Mouse (Mus musculus) limb, embryonic 11.5 days (tissue): Measurements from ENCODE around the gene Bmi1. TPM values are rescaled to one million over a fixed set of nuclear protein-coding genes. Genes with fewer than 3 reads are reported as not detected.
A peak's percentile ranks its signal among the peaks of the same experiment; 100 is the strongest.

Experiments
- ATAC-seq: fragments of 200-750 bp; cut with Nextera tagmentation; 2 replicates; pipeline ENCODE4 v1.8.0; 2017; ENCODE audit warnings: low read depth; ENCODE audit not compliant: insufficient number of reproducible peaks, low FRiP score, low TSS enrichment
- DNase-seq: peaks from one replicate; pipeline ENCODE4 v3.0.0-alpha.2; 2015; ENCODE audit warnings: low spot score
- H3K27ac ChIP-seq: fragments of 300-500 bp; sonication (generic); replicated peaks from 2 replicates; pipeline ENCODE4 v1.5.1; 2014; ENCODE audit warnings: low read depth, mild to moderate bottlenecking, low read length
- H3K27me3 ChIP-seq: fragments of 300-500 bp; sonication (generic); 2 replicates; pipeline ENCODE4 v1.6.1; 2014; ENCODE audit warnings: mild to moderate bottlenecking, low read length, mixed read lengths; ENCODE audit not compliant: control insufficient read depth, insufficient read depth
- H3K36me3 ChIP-seq: fragments of 300-500 bp; sonication (generic); 2 replicates; pipeline ENCODE4 v1.6.1; 2014; ENCODE audit warnings: mild to moderate bottlenecking, low read length, moderate library complexity, mixed read lengths; ENCODE audit not compliant: control insufficient read depth, insufficient read depth
- H3K4me1 ChIP-seq: fragments of 300-500 bp; sonication (generic); 2 replicates; pipeline ENCODE4 v1.6.1; 2014; ENCODE audit warnings: low read length, mixed read lengths; ENCODE audit not compliant: control insufficient read depth, insufficient read depth
- H3K4me2 ChIP-seq: fragments of 300-500 bp; sonication (generic); 2 replicates; pipeline ENCODE4 v1.6.1; 2014; ENCODE audit warnings: low read depth, mild to moderate bottlenecking, moderate library complexity; ENCODE audit not compliant: severe bottlenecking
- H3K4me3 ChIP-seq: fragments of 300-500 bp; sonication (generic); 2 replicates; pipeline ENCODE4 v1.5.1; 2014; ENCODE audit warnings: low read depth, low read length
- H3K9ac ChIP-seq: fragments of 300-500 bp; sonication (generic); 2 replicates; pipeline ENCODE4 v1.6.1; 2014; ENCODE audit warnings: mild to moderate bottlenecking, low read length
- H3K9me3 ChIP-seq: fragments of 300-500 bp; sonication (generic); 2 replicates; pipeline ENCODE4 v1.6.1; 2016; ENCODE audit warnings: low read length; ENCODE audit not compliant: control insufficient read depth
- WGBS: fragments of 180-500 bp; shearing (Covaris S2); extraction: QIAGEN DNeasy Blood & Tissue Kit; methylation state at CpG from one replicate; pipeline ENCODE4 v1.1.7; 2014; 5-methylcytosine and 5-hydroxymethylcytosine counted together
- polyA plus RNA-seq: library from polyadenylated mRNA; unstranded; fragments of >200 nt; fragmentation: Nextera tagmentation; extraction: Ambion mirVana; gene quantifications from 2 replicates; pipeline ENCODE4 v1.2.1, GENCODE M21; 2014

Gene Bmi1
- polyA plus RNA-seq, 1 experiment from 2014 or later: 31.4 TPM

DNA sequence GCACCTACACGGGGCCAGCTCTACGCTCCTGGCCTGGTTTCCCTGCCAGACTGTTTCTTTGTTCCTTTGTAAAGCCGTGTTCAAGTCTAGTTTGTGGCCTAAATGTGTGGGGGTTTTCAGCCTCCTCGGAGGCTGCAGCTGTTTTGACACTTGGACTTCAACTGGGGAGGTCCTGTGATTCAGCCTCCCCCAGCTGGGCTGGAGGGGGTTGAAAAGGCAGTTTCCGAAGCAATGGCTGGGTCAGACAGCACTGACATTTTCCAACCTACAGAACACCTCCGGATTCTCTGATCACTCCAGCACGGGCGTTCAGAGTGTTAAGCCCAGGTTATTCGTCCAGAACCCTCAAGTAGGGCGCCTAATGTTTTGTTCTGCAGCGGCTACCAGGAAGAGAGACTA, 4.1 kb upstream of the Bmi1 start:
- Histone ChIP-seq H3K4me3 (peak overlapping the region; percentile 81), H3K27me3 (no peaks in the 10 kb centered on the region), H3K9ac (peak overlapping the region; percentile 98), H3K4me1 (peaks cover 2% of the 10 kb centered on the region; the same call in 1 of the 2 replicates), H3K27ac (peak overlapping the region; percentile 98), H3K36me3 (no peaks in the 10 kb centered on the region), H3K4me2 (peak overlapping the region; percentile 80), H3K9me3 (no peaks in the 10 kb centered on the region)
- no peak for ATAC-seq
- DNase-seq: no peak
- under 1% methylated on average over 11 of the region's 11 CpGs for WGBS

DNA sequence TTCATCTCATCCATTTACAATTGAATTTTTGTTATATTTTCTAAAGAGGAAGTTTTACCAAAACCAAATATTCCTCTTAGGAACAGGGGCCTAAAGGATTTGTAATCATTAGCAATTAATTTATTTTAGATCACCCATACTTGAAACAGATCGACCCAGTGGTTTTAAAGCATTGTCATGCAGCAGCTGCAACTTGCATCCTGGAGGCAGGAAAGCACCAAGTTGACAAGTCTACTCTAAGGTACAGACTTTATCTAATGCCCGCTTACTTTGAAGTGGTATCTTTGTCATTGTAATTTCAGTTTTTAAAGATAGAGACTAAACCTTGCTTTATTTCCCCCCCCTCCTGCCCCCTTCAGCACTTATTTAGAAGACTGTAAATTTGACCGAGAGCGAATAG, 3.1 kb upstream of the Bmi1 start:
- WGBS: 19% methylated on average over 4 of the region's 4 CpGs
- Histone ChIP-seq H3K4me3 (no peak overlapping the region), H3K4me2 (no peak overlapping the region; the same call in 1 of the 2 replicates)

DNA sequence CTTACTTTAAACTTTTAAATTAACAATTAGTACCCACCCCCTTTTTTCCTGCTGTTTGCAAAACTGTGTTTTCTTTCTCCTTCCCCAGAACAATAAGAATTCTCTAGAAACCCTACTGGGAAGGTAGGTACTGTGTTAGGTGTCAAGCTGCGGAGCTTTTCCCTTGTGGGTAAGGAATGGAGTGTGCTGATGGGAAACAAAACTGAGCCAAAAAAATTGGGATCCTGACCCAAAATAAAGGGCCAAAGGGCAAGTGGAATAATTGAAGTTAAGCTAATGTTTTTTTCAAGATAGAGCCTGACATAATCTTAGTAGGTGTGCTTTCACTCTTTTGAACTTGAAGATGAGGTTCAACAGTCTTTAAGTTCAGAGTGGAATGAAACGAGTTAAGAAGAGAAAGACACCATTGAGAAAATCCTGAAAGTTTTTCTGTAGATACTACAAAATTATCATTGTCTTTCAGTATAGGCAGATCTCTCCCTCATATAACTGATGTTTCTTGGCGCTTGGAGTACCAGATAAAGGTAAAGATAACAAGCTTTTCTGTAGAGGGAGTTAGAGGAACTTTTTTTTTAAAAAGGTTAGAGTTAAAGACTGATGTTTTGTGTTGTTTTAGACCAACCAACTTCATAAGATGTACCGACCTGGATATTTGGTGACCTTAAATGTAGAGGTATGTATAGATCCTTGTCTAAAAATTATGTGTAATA, 2.5 kb upstream of the Bmi1 start:
- no peaks in the 10 kb centered on the region for H3K9me3 ChIP-seq
- WGBS: 24% methylated on average over 4 of the region's 4 CpGs

More for the DNA sequence above, 3.1 kb upstream of the Bmi1 start:
- no peaks in the 10 kb centered on the region for H3K36me3 ChIP-seq
- no peak overlapping the region for H3K9ac ChIP-seq
- DNase-seq (no peak), ATAC-seq (no peak)
- H3K9me3 ChIP-seq: no peaks in the 10 kb centered on the region
- H3K27me3 ChIP-seq: no peaks in the 10 kb centered on the region
- H3K4me1 ChIP-seq: peaks cover 2% of the 10 kb centered on the region; the same call in 1 of the 2 replicates
- no peak overlapping the region for H3K27ac ChIP-seq

DNA sequence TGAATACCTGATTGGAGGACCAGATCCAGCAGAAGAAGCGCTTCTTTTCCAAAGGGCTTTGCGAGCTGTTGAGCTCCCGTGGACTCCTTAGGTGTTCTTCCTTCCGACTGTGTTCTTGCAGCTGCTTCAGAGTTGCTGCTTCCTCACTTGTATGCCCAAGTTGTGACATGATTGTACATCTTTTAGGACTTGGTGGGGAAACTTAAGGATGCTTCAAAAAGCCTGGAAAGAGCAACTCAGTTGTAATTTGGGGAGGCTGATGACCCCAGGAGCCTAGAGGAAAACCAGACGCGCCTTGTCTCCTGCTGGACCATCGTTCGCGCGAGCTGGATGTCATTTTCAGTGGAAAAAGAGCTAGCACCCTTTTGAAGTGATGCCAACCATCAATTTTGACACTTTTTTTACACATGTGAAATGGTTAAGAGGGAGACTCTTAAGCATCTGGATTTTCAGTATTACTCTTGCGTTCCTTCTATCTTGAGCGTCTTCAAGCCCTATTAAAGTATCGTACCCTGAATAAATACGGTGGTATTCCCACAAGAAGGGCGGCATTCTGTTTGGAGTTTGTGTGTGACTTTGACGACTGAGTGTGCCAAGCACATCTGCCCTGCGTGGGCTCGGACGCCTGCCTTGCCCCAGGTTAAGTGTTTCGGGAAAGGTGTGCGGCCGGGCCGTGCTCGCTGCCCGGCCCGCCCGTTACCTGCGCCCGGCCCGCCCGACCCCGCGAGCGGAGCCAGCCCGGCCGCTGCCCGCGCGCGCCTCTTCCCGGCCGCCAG, 949 bp upstream of the Bmi1 start:
- peak overlapping the region; percentile 91 for H3K27ac ChIP-seq
- peak overlapping the region; percentile 84 for H3K4me2 ChIP-seq
- H3K27me3 ChIP-seq: peaks cover 11% of the 10 kb centered on the region
- no peaks in the 10 kb centered on the region for H3K9me3 ChIP-seq
- WGBS: 1% methylated on average over 42 of the region's 42 CpGs
- no peak for ATAC-seq
- peaks cover 2% of the 10 kb centered on the region; the same call in 1 of the 2 replicates for H3K4me1 ChIP-seq
- peak overlapping the region; percentile 88 for H3K9ac ChIP-seq
- peak overlapping the region; percentile 78 for H3K4me3 ChIP-seq
- no peaks in the 10 kb centered on the region for H3K36me3 ChIP-seq
- DNase-seq: no peak

More for the DNA sequence above, 2.5 kb upstream of the Bmi1 start:
- DNase-seq (no peak), ATAC-seq (no peak)
- no peaks in the 10 kb centered on the region for H3K36me3 ChIP-seq
- H3K27ac ChIP-seq: no peak overlapping the region
- no peak overlapping the region for H3K9ac ChIP-seq
- peaks cover 2% of the 10 kb centered on the region; the same call in 1 of the 2 replicates for H3K4me1 ChIP-seq
- H3K4me3 ChIP-seq: no peak overlapping the region
- no peaks in the 10 kb centered on the region; the same call in 1 of the 2 replicates for H3K27me3 ChIP-seq
- no peak overlapping the region for H3K4me2 ChIP-seq

DNA sequence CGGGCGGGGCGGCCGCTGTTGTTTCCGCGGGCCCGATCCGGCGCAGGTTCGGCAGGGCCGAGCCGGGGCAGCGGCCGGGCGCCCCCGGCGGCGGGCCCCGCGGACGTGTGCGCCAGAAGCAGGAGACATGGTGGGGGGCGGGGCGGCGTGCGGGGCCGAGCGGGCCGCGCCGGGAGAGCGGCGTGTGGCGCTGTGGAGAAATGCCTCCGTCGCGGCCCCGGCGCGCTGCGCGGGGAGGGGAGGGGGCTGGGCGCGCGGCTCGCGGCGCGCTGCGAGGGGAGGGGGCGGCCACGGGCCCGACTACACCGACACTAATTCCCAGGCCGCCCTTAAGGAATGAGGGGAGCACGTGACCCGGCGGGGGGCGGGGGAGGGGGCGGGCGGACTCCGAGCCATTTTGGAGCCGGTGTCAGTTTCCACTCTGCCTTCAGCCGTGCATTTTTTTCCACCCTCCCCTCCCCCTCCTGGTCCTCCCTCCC, 322 bp upstream of the Bmi1 start:
- Histone ChIP-seq H3K4me2 (peak overlapping the region; percentile 84), H3K27me3 (peaks cover 15% of the 10 kb centered on the region), H3K4me1 (peaks cover 5% of the 10 kb centered on the region; the same call in 1 of the 2 replicates), H3K36me3 (no peaks in the 10 kb centered on the region), H3K4me3 (peak overlapping the region; percentile 78), H3K9ac (peak overlapping the region; percentile 88), H3K9me3 (no peaks in the 10 kb centered on the region), H3K27ac (peak overlapping the region; percentile 91)
- ATAC-seq: peak; percentile 89
- 0% methylated on average over 20 of the region's 64 CpGs for WGBS
- DNase-seq: peak; percentile 95

DNA sequence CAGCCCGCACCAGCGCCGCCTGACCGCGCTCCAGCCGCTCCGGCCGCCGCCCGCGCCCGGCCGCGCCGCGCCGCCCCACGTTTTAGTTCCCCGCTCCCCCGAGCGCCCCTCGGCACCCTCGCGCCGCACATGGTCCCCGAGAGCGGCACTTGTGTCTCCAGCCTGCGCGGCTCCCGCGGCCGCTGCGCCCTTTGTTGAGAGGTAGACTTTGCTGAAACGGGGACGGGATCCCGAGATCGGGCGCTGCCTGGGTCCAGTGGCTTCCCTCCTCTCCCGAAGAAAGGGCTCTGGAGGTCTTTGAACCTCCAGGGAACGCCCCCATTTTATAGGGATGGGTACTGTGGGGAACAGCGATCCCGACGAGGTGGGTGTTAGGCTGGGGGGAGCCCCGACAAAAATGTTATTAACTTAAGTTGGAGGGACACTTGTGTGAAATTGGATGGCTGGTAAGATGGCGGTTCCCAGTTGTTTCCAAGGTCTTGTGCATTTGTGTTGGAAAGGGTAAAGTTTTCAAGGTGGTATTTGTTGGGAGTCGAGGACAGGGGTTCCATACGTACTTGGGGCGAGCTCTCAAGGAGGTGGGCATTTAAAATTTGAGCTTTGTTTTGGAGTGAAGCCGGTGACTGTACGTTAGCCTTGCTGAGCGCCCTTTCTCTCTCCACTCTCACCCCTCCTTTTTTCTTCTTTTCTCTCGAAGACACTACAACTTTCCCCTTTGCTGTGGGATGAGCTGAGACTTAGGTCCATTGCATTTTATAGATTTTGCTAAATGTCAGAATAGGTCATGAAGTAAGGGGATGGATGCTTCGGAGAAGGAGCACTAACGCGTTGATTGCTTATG, 1.0 kb downstream of the Bmi1 start:
- Histone ChIP-seq H3K27ac (no peak overlapping the region), H3K9ac (peak overlapping the region; percentile 88), H3K4me3 (peak overlapping the region; percentile 78), H3K36me3 (no peaks in the 10 kb centered on the region), H3K9me3 (no peaks in the 10 kb centered on the region), H3K27me3 (peaks cover 15% of the 10 kb centered on the region), H3K4me1 (peaks cover 5% of the 10 kb centered on the region; the same call in 1 of the 2 replicates), H3K4me2 (peak overlapping the region; percentile 84)
- WGBS: under 1% methylated on average over 39 of the region's 55 CpGs
- DNase-seq (peak; percentile 80), ATAC-seq (no peak)

DNA sequence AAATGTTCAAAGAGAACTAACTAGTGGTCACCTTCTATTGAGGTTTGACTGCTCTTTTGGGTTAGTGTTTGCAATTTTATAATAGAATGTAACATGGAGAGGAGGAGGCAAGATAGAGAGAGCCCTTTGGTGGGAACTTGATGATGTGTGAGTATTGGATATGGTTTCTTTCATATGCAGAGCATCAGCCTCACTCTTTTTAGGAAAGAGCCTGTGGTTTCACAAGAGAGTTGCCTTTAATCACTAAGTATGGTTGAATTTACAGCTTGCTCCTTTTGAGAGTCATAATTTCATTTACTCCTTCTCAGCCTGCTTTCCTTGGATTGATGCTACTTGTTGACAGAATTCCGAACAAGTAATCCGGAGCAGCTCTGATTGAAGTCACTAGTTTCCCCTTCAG, 2.9 kb downstream of the Bmi1 start:
- DNase-seq (no peak), ATAC-seq (no peak)
- Histone ChIP-seq H3K4me3 (no peak overlapping the region), H3K36me3 (no peaks in the 10 kb centered on the region), H3K4me1 (peaks cover 5% of the 10 kb centered on the region; the same call in 1 of the 2 replicates), H3K27ac (no peak overlapping the region), H3K9ac (no peak overlapping the region), H3K4me2 (no peak overlapping the region), H3K27me3 (peaks cover 15% of the 10 kb centered on the region), H3K9me3 (no peaks in the 10 kb centered on the region)
- 1% methylated on average over 2 of the region's 2 CpGs for WGBS

DNA sequence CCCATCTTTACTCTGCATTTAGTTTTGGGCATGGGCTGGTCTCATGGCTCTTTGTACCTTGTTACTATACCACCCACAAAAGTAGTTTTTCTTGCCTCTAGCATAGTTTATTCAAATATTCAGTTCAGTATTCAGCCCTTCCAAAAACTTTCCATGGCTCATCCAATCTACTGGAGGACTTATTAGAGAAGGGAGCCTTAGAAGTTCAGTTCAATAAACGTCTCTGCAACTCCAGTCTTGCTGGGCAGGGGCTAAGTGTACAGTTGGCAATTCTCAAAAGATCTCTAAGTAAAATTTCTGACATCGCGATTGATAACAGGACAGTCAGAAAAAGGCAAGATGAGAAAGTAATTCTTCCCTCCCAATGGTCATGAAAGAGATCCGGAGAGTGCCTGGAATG, 3.7 kb downstream of the Bmi1 start:
- peaks cover 15% of the 10 kb centered on the region for H3K27me3 ChIP-seq
- WGBS: 0% methylated on average over 4 of the region's 4 CpGs
- peak overlapping the region; percentile 31 for H3K4me3 ChIP-seq
- no peaks in the 10 kb centered on the region for H3K9me3 ChIP-seq
- no peak for DNase-seq
- H3K9ac ChIP-seq: no peak overlapping the region
- H3K27ac ChIP-seq: no peak overlapping the region
- ATAC-seq: no peak
- no peaks in the 10 kb centered on the region for H3K36me3 ChIP-seq
- H3K4me2 ChIP-seq: peak overlapping the region; percentile 74
- H3K4me1 ChIP-seq: peaks cover 5% of the 10 kb centered on the region; the same call in 1 of the 2 replicates
